Mouse (Mus musculus) bone marrow macrophage, adult 2 months (primary cell): ENCODE measurements at regions not wholly inside any gene's neighbourhood (a gene's known extent, or its start where the extent isn't known, plus 50 kb on each side); places are given as distances from the start of the nearest gene placed in this dataset.

Experiments
- CTCF ChIP-seq: IDR thresholded peaks from 2 replicates; pipeline ENCODE4 v1.5.1; 2012; ENCODE audit warnings: low read depth, mild to moderate bottlenecking, low read length, moderate library complexity
- POLR2A ChIP-seq: IDR thresholded peaks from 2 replicates; pipeline ENCODE4 v1.6.1; 2012; ENCODE audit warnings: mild to moderate bottlenecking, low read depth, low read length, borderline replicate concordance

- TF ChIP-seq POLR2A (no peak), CTCF (no peak)
Observed at GRCm38 (mm10) chr8:125315736-125316135, 253.9 kb downstream of the Sipa1l2 start.
